Mouse (Mus musculus) ES-Bruce4 (cell line): ENCODE data around the gene Tbxa2r. TPM values are rescaled to one million over a fixed set of nuclear protein-coding genes. Genes with fewer than 3 reads are reported as not detected.

Source experiments
- H3K27ac ChIP-seq: 2 replicates; pipeline ENCODE4 v1.5.1; 2012; ENCODE audit warnings: low read length, inconsistent platforms; ENCODE audit not compliant: insufficient read depth
- H3K27me3 ChIP-seq: 2 replicates; pipeline ENCODE4 v1.6.1; 2012; ENCODE audit warnings: mild to moderate bottlenecking, low read length, inconsistent platforms; ENCODE audit not compliant: control insufficient read depth, poor library complexity, insufficient read depth, severe bottlenecking
- H3K36me3 ChIP-seq: 2 replicates; pipeline ENCODE4 v1.6.1; 2012; ENCODE audit warnings: inconsistent platforms, mild to moderate bottlenecking, low read length, moderate library complexity; ENCODE audit not compliant: control insufficient read depth, poor library complexity, insufficient read depth, severe bottlenecking
- H3K4me1 ChIP-seq: one replicate; pipeline ENCODE4 v1.8.1; 2011; ENCODE audit warnings: low read length; ENCODE audit not compliant: control insufficient read depth, insufficient read depth
- H3K4me3 ChIP-seq: 2 replicates; pipeline ENCODE4 v1.5.1; 2011; ENCODE audit warnings: low read depth, mild to moderate bottlenecking, low read length
- H3K9ac ChIP-seq: 2 replicates; pipeline ENCODE4 v1.6.1; 2012; ENCODE audit warnings: low read depth, mild to moderate bottlenecking, inconsistent platforms; ENCODE audit not compliant: poor library complexity, severe bottlenecking
- H3K9me3 ChIP-seq: replicated peaks from 2 replicates; pipeline ENCODE4 v1.6.1; 2012; ENCODE audit warnings: mild to moderate bottlenecking, low read length, inconsistent platforms; ENCODE audit not compliant: control insufficient read depth, poor library complexity, insufficient read depth, severe bottlenecking
- CTCF ChIP-seq: IDR thresholded peaks from one replicate; pipeline ENCODE4 v1.8.1; 2011; ENCODE audit warnings: low read depth, low read length
- EP300 ChIP-seq: IDR thresholded peaks from 2 replicates; pipeline ENCODE4 v1.6.1; 2011; ENCODE audit warnings: low read depth, low read length; ENCODE audit not compliant: insufficient read depth
- POLR2A ChIP-seq: IDR thresholded peaks from one replicate; pipeline ENCODE4 v1.8.1; 2011; ENCODE audit warnings: low read length; ENCODE audit not compliant: insufficient read depth
- polyA plus RNA-seq: library from polyadenylated mRNA; stranded (reverse); fragments of >200 nt; gene quantifications from 2 replicates; pipeline ENCODE4 v1.2.4, GENCODE M21; 2011; ENCODE audit warnings: low read depth; ENCODE audit not compliant: missing spikeins, insufficient read depth, insufficient read length

Gene Tbxa2r
- polyA plus RNA-seq, 1 experiment, result 0.57 TPM

DNA sequence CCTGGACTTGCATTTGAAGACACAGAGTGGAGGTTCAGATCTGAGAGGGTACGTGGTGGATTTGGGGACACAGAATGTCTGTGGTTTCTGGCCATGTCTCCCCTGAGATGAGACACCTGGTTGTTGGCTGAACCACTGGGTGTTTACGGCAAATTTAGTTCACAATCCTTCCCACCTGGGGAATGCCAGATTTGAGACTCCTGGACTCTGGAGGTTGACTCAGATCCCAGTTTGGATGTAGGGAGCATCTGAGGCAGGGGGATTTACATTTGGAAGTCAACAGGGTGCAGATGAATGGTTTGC is 48.8 kb downstream of the Tbxa2r start:
- H3K4me1 ChIP-seq, result no peaks in the 10 kb centered on the region
- no peaks in the 10 kb centered on the region for H3K36me3 ChIP-seq
- H3K9me3 ChIP-seq, result no peaks in the 10 kb centered on the region
- H3K9ac ChIP-seq, result peak overlapping the region; percentile 93
- H3K4me3 ChIP-seq, result peak overlapping the region; percentile 97
- 0 out of 2 replicates have a peak overlapping the region, but pooled peaks have one; percentile 29 for H3K27ac ChIP-seq
- TF ChIP-seq EP300 (no peak), CTCF (no peak), POLR2A (no peak)
- H3K27me3 ChIP-seq, result no peaks in the 10 kb centered on the region

DNA sequence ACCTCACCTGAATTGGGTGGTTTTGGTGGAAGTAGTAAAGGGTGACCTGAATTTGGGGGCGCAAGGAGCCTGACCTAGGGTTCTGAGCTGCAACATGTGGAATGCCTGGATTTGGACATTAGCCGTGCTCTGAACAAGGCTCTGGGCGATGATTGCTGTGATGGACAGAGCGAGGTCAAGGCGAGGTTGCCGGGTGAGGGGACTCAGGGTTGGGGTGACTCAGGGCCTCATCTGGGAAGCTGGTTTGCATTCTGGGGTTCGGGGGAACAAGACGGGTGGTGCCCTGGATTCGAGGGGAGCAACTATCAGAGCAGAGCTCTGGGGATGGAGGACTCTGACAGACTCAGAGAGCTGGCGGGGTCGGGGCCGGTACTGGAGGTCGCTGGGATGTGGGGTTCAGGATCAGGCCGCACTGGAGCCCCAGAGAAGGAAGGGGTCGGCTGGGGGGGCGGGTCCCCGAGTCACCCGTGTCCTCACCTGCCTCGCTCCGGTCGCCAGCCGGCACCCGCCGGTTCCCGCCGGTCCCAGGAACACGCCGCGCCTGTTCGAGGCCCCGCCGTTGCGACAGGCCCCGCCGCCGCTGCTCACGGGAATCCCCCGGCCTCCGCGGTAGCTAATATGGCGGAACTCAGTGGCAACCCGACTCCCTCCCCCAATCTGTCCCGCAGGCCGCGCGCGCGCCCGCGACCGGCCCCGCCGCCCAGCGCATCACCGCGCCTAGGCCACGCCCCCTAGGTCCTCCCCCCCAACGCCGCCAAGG is 49.4 kb downstream of the Tbxa2r start, which contains the start of gene Fzr1:
Gene Fzr1 (minus strand): TSS at position 724 of the 760 bp plus-strand sequence.
- no peaks in the 10 kb centered on the region for H3K4me1 ChIP-seq
- TF ChIP-seq EP300, result no peak
- TF ChIP-seq POLR2A, result no peak
- TF ChIP-seq CTCF, result no peak
- no peaks in the 10 kb centered on the region for H3K9me3 ChIP-seq
- peak within 1 kb of the TSS; percentile 97 for H3K4me3 ChIP-seq
- no peaks in the 10 kb centered on the region for H3K36me3 ChIP-seq
- peak within 1 kb of the TSS; percentile 58 for H3K27ac ChIP-seq
- H3K9ac ChIP-seq, result peak within 1 kb of the TSS; percentile 93
- no peaks in the 10 kb centered on the region for H3K27me3 ChIP-seq

DNA sequence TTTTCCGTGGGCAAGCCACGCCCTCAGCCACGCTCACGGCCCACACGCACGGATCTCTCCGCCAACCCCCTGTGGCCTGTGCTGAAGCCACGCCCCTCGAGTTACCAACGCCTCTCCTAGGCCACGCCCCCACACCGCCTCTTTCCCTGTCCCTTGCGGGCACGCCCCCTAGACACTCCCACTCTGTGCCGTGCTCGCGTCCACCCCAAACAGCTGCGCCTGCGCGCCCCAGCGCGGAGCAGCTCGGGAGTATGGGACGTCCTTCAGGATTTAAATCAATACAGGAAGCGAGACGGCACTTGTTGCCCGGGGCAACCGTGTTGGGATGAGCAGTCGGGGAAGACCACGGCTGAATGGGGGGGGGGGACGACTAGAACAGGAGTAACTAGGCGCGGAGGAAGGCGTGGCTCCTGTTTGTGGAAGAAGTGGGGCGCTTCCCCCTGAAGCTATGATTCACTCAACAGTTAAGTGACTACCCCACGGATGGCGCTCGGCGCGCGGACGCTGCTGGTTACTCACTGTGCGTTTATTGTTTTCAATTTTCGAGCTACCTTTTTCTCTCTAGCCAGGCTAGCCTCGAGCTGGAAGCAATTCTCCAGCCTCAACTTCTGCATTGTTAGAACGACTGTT is 50.1 kb downstream of the Tbxa2r start:
- H3K9ac ChIP-seq, result peak overlapping the region; percentile 74
- H3K27ac ChIP-seq, result peak overlapping the region; percentile 58
- TF ChIP-seq EP300, result no peak
- no peak for TF ChIP-seq POLR2A
- no peak for TF ChIP-seq CTCF

DNA sequence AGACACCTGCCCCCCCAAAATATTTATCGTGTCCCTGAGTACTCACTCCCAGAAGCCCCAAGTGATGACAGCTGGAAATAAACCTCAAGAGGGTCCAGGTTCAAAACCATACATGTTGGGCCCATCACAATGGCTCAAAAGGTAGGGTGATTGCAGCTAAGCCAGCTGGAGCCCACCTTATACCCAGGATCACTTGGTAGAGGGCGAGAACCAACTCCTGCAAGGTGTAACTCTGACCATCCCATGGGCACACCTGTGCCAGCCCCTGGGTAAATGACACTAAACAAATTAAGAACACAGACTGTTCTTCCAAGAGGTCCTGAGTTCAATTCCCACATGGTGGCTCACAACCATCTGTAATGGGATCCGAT is 50.6 kb downstream of the Tbxa2r start:
- Histone ChIP-seq H3K4me1 (no peaks in the 10 kb centered on the region), H3K9me3 (no peaks in the 10 kb centered on the region), H3K36me3 (no peaks in the 10 kb centered on the region), H3K27me3 (no peaks in the 10 kb centered on the region), H3K4me3 (peak overlapping the region; percentile 81), H3K9ac (peak overlapping the region; percentile 74), H3K27ac (peak overlapping the region; percentile 58)
- no peak for TF ChIP-seq EP300
- TF ChIP-seq POLR2A, result no peak
- no peak for TF ChIP-seq CTCF

More for the DNA sequence above, 50.1 kb downstream of the Tbxa2r start:
- Histone ChIP-seq H3K9me3 (no peaks in the 10 kb centered on the region), H3K4me3 (peak overlapping the region; percentile 97), H3K36me3 (no peaks in the 10 kb centered on the region), H3K27me3 (no peaks in the 10 kb centered on the region), H3K4me1 (no peaks in the 10 kb centered on the region)

DNA sequence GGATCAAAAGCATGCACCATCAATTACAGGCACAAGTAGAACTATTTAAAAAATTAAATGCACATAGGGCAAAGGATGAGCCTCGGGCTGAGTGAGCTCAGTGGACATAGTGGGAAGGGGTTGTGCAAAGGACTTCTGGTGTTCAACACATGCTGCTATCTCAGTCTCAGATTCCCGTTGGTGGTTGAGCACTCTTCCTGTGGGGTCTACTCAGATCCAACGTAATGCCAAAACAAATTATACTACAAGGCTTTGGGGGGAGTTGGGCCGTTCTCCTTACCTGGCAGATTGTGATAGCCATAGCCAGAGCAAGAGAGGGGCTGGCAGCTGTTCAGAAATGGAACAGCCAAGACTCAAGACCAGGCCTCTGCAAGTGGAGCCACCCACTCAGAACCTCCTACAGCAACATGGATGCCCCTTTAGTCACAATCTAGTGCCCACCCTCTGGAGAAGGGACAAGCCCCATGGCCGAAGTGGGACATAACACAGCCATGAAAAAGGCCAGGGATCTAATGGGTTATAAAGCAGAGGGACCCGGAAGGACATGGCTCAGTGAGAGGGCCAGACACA is 51.4 kb downstream of the Tbxa2r start:
- no peak overlapping the region for H3K9ac ChIP-seq
- no peaks in the 10 kb centered on the region for H3K27me3 ChIP-seq
- no peak overlapping the region for H3K4me3 ChIP-seq
- no peaks in the 10 kb centered on the region for H3K36me3 ChIP-seq
- no peak overlapping the region for H3K27ac ChIP-seq
- no peak for TF ChIP-seq POLR2A
- TF ChIP-seq CTCF, result no peak
- no peak for TF ChIP-seq EP300
- no peaks in the 10 kb centered on the region for H3K9me3 ChIP-seq
- H3K4me1 ChIP-seq, result no peaks in the 10 kb centered on the region

DNA sequence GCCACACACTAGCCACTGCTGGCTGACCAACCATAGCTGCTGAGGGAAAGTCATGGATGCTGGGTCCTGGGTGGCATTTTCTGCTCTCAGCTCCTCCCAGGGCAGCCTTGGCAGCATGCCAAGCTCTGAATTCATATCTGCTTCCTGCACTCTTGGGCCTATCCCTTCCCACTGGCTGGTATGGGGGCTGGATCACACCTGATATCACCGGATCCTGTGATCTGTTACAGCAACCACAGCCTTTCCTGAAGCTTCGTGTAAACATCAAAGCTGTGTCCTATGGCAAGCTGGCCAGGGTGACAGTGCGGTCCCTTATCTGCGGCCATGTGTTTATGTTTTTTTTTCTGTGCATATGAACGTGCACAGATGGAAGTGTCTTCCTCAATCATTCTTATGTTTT is 53.5 kb downstream of the Tbxa2r start:
- TF ChIP-seq CTCF (no peak), POLR2A (no peak), EP300 (no peak)
- no peak overlapping the region for H3K9ac ChIP-seq

More for the DNA sequence above, 53.5 kb downstream of the Tbxa2r start:
- H3K4me3 ChIP-seq, result no peak overlapping the region
- no peaks in the 10 kb centered on the region for H3K9me3 ChIP-seq
- peaks cover 7% of the 10 kb centered on the region for H3K36me3 ChIP-seq
- no peaks in the 10 kb centered on the region for H3K4me1 ChIP-seq
- no peak overlapping the region for H3K27ac ChIP-seq
- no peaks in the 10 kb centered on the region for H3K27me3 ChIP-seq
